Mouse (Mus musculus): ENCODE measurements around the gene Dmkn. TPM values are rescaled to one million over a fixed set of nuclear protein-coding genes. Genes with fewer than 3 reads are reported as not detected.

The Dmkn gene
- polyA plus RNA-seq, 1 experiment from 2014 or later, result 0.40 TPM

- no peak overlapping the region for H3K4me3 ChIP-seq (ENCODE audit: low read depth, low read length)
- H3K4me1 ChIP-seq (ENCODE audit: control insufficient read depth, low read depth, low read length), result no peaks in the 10 kb centered on the region
- H3K4me2 ChIP-seq (ENCODE audit: low read depth, low read length), result no peak overlapping the region
- no peak for ATAC-seq (ENCODE audit: low read depth)
- no peaks in the 10 kb centered on the region for H3K27me3 ChIP-seq (ENCODE audit: control insufficient read depth, insufficient read depth, low read depth, low read length)
- H3K9me3 ChIP-seq (replicated peaks; ENCODE audit: control insufficient read depth, low read length), result no peaks in the 10 kb centered on the region
- H3K9ac ChIP-seq (ENCODE audit: low read depth, low read length), result no peak overlapping the region
- no peaks in the 10 kb centered on the region for H3K36me3 ChIP-seq (ENCODE audit: control insufficient read depth, insufficient read depth)
- 17% methylated on average over 1 of the region's 1 CpGs for WGBS (ENCODE audit: insufficient replicate concordance)
- H3K27ac ChIP-seq (ENCODE audit: low read length), result no peak overlapping the region
These were observed 14.4 kb downstream of the Dmkn start for GRCm38 (mm10) chr7:30777911-30778310.

- H3K36me3 ChIP-seq (ENCODE audit: control insufficient read depth, insufficient read depth), result no peaks in the 10 kb centered on the region
- no peaks in the 10 kb centered on the region for H3K27me3 ChIP-seq (ENCODE audit: control insufficient read depth, insufficient read depth, low read depth, low read length)
- no peaks in the 10 kb centered on the region for H3K4me1 ChIP-seq (ENCODE audit: control insufficient read depth, low read depth, low read length)
- ATAC-seq (ENCODE audit: low read depth), result no peak
- 48% methylated on average over 4 of the region's 4 CpGs for WGBS (ENCODE audit: insufficient replicate concordance)
- H3K9me3 ChIP-seq (replicated peaks; ENCODE audit: control insufficient read depth, low read length), result no peaks in the 10 kb centered on the region
- no peak overlapping the region for H3K27ac ChIP-seq (ENCODE audit: low read length)
- no peak overlapping the region for H3K4me3 ChIP-seq (ENCODE audit: low read depth, low read length)
- H3K4me2 ChIP-seq (ENCODE audit: low read depth, low read length), result no peak overlapping the region
- no peak overlapping the region for H3K9ac ChIP-seq (ENCODE audit: low read depth, low read length)
These were observed 18.2 kb downstream of the Dmkn start for GRCm38 (mm10) chr7:30781792-30782191.

- H3K9ac ChIP-seq (ENCODE audit: low read depth, low read length), result no peak overlapping the region
- no peaks in the 10 kb centered on the region for H3K27me3 ChIP-seq (ENCODE audit: control insufficient read depth, insufficient read depth, low read depth, low read length)
- H3K4me1 ChIP-seq (ENCODE audit: control insufficient read depth, low read depth, low read length), result no peaks in the 10 kb centered on the region
- H3K36me3 ChIP-seq (ENCODE audit: control insufficient read depth, insufficient read depth), result no peaks in the 10 kb centered on the region
- no peak overlapping the region for H3K4me3 ChIP-seq (ENCODE audit: low read depth, low read length)
- no peaks in the 10 kb centered on the region for H3K9me3 ChIP-seq (replicated peaks; ENCODE audit: control insufficient read depth, low read length)
- WGBS (ENCODE audit: insufficient replicate concordance), result 57% methylated on average over 3 of the region's 3 CpGs
- no peak overlapping the region for H3K4me2 ChIP-seq (ENCODE audit: low read depth, low read length)
- H3K27ac ChIP-seq (ENCODE audit: low read length), result no peak overlapping the region
- ATAC-seq (ENCODE audit: low read depth), result no peak
These were observed 19.1 kb downstream of the Dmkn start for GRCm38 (mm10) chr7:30782658-30783057.

GRCm38 (mm10) chr7:30785154-30785553 is 21.6 kb downstream of the Dmkn start:
- ATAC-seq (ENCODE audit: low read depth), result no peak
- H3K27me3 ChIP-seq (ENCODE audit: control insufficient read depth, insufficient read depth, low read depth, low read length), result no peaks in the 10 kb centered on the region
- 52% methylated on average over 1 of the region's 1 CpGs for WGBS (ENCODE audit: insufficient replicate concordance)
- H3K4me2 ChIP-seq (ENCODE audit: low read depth, low read length), result no peak overlapping the region
- no peak overlapping the region for H3K27ac ChIP-seq (ENCODE audit: low read length)
- no peaks in the 10 kb centered on the region for H3K36me3 ChIP-seq (ENCODE audit: control insufficient read depth, insufficient read depth)
- H3K9ac ChIP-seq (ENCODE audit: low read depth, low read length), result no peak overlapping the region
- H3K4me3 ChIP-seq (ENCODE audit: low read depth, low read length), result no peak overlapping the region
- no peaks in the 10 kb centered on the region for H3K4me1 ChIP-seq (ENCODE audit: control insufficient read depth, low read depth, low read length)
- no peaks in the 10 kb centered on the region for H3K9me3 ChIP-seq (replicated peaks; ENCODE audit: control insufficient read depth, low read length)

GRCm38 (mm10) chr7:30785721-30786546 is 22.4 kb downstream of the Dmkn start:
- no peak overlapping the region for H3K9ac ChIP-seq (ENCODE audit: low read depth, low read length)
- no peak overlapping the region for H3K27ac ChIP-seq (ENCODE audit: low read length)
- 60% methylated on average over 13 of the region's 13 CpGs for WGBS (ENCODE audit: insufficient replicate concordance)
- H3K27me3 ChIP-seq (ENCODE audit: control insufficient read depth, insufficient read depth, low read depth, low read length), result no peaks in the 10 kb centered on the region
- no peak overlapping the region for H3K4me2 ChIP-seq (ENCODE audit: low read depth, low read length)
- no peaks in the 10 kb centered on the region for H3K9me3 ChIP-seq (replicated peaks; ENCODE audit: control insufficient read depth, low read length)
- no peaks in the 10 kb centered on the region for H3K36me3 ChIP-seq (ENCODE audit: control insufficient read depth, insufficient read depth)
- H3K4me1 ChIP-seq (ENCODE audit: control insufficient read depth, low read depth, low read length), result no peaks in the 10 kb centered on the region
- H3K4me3 ChIP-seq (ENCODE audit: low read depth, low read length), result no peak overlapping the region
- ATAC-seq (ENCODE audit: low read depth), result no peak

- Histone ChIP-seq H3K4me3 (ENCODE audit: low read depth, low read length) (no peak within 1 kb of the TSS), H3K9ac (ENCODE audit: low read depth, low read length) (no peak within 1 kb of the TSS), H3K27ac (ENCODE audit: low read length) (no peak within 1 kb of the TSS), H3K36me3 (ENCODE audit: control insufficient read depth, insufficient read depth) (no peaks in the 10 kb centered on the region), H3K4me2 (ENCODE audit: low read depth, low read length) (no peak within 1 kb of the TSS), H3K27me3 (ENCODE audit: control insufficient read depth, insufficient read depth, low read depth, low read length) (no peaks in the 10 kb centered on the region), H3K9me3 (replicated peaks; ENCODE audit: control insufficient read depth, low read length) (no peaks in the 10 kb centered on the region), H3K4me1 (ENCODE audit: control insufficient read depth, low read depth, low read length) (no peaks in the 10 kb centered on the region)
- 45% methylated on average over 15 of the region's 15 CpGs for WGBS (ENCODE audit: insufficient replicate concordance)
- ATAC-seq (ENCODE audit: low read depth), result no peak
These were observed 23.9 kb downstream of the Dmkn start, which contains the start of gene Krtdap for GRCm38 (mm10) chr7:30787377-30788022. TSS of gene Krtdap (plus strand) at chr7:30787896.

GRCm38 (mm10) chr7:30790141-30790540 is 26.6 kb downstream of the Dmkn start:
- Histone ChIP-seq H3K27ac (ENCODE audit: low read length) (no peak overlapping the region), H3K4me3 (ENCODE audit: low read depth, low read length) (no peak overlapping the region), H3K9me3 (replicated peaks; ENCODE audit: control insufficient read depth, low read length) (no peaks in the 10 kb centered on the region), H3K9ac (ENCODE audit: low read depth, low read length) (no peak overlapping the region), H3K4me2 (ENCODE audit: low read depth, low read length) (no peak overlapping the region), H3K27me3 (ENCODE audit: control insufficient read depth, insufficient read depth, low read depth, low read length) (no peaks in the 10 kb centered on the region), H3K36me3 (ENCODE audit: control insufficient read depth, insufficient read depth) (no peaks in the 10 kb centered on the region), H3K4me1 (ENCODE audit: control insufficient read depth, low read depth, low read length) (no peaks in the 10 kb centered on the region)
- ATAC-seq (ENCODE audit: low read depth), result no peak
- WGBS (ENCODE audit: insufficient replicate concordance), result 62% methylated on average over 10 of the region's 10 CpGs

- no peak overlapping the region for H3K4me3 ChIP-seq (ENCODE audit: low read depth, low read length)
- no peak overlapping the region for H3K27ac ChIP-seq (ENCODE audit: low read length)
- no peaks in the 10 kb centered on the region for H3K36me3 ChIP-seq (ENCODE audit: control insufficient read depth, insufficient read depth)
- H3K9ac ChIP-seq (ENCODE audit: low read depth, low read length), result no peak overlapping the region
- no peaks in the 10 kb centered on the region for H3K4me1 ChIP-seq (ENCODE audit: control insufficient read depth, low read depth, low read length)
- H3K9me3 ChIP-seq (replicated peaks; ENCODE audit: control insufficient read depth, low read length), result no peaks in the 10 kb centered on the region
- WGBS (ENCODE audit: insufficient replicate concordance), result 20% methylated on average over 9 of the region's 9 CpGs
- no peak for ATAC-seq (ENCODE audit: low read depth)
- H3K4me2 ChIP-seq (ENCODE audit: low read depth, low read length), result no peak overlapping the region
- no peaks in the 10 kb centered on the region for H3K27me3 ChIP-seq (ENCODE audit: control insufficient read depth, insufficient read depth, low read depth, low read length)
These were observed 28.4 kb downstream of the Dmkn start for GRCm38 (mm10) chr7:30791921-30792320.

- no peak overlapping the region for H3K4me2 ChIP-seq (ENCODE audit: low read depth, low read length)
- ATAC-seq (ENCODE audit: low read depth), result no peak
- no peaks in the 10 kb centered on the region for H3K4me1 ChIP-seq (ENCODE audit: control insufficient read depth, low read depth, low read length)
- H3K36me3 ChIP-seq (ENCODE audit: control insufficient read depth, insufficient read depth), result no peaks in the 10 kb centered on the region
- no peaks in the 10 kb centered on the region; the same call in 1 of the 2 replicates for H3K9me3 ChIP-seq (replicated peaks; ENCODE audit: control insufficient read depth, low read length)
- no peaks in the 10 kb centered on the region for H3K27me3 ChIP-seq (ENCODE audit: control insufficient read depth, insufficient read depth, low read depth, low read length)
- H3K9ac ChIP-seq (ENCODE audit: low read depth, low read length), result no peak overlapping the region
- H3K27ac ChIP-seq (ENCODE audit: low read length), result no peak overlapping the region
- no peak overlapping the region for H3K4me3 ChIP-seq (ENCODE audit: low read depth, low read length)
These were observed 31.4 kb downstream of the Dmkn start for GRCm38 (mm10) chr7:30794921-30795320.
